Mouse (Mus musculus) fat pad, adult 2 months (tissue): ENCODE results near the gene Kmt5a.
"Not testable (repeated sequence)": the region's sequence is repeated elsewhere in the genome, so short reads cannot be mapped to it uniquely, and the experiment has no call there.

ENCODE experiments used
- DNase-seq: peaks from one replicate; pipeline ENCODE4 v3.0.0-alpha.2; 2011; ENCODE audit warnings: low read depth, low spot score; ENCODE audit errors: extremely low read depth

The Kmt5a gene

DNA sequence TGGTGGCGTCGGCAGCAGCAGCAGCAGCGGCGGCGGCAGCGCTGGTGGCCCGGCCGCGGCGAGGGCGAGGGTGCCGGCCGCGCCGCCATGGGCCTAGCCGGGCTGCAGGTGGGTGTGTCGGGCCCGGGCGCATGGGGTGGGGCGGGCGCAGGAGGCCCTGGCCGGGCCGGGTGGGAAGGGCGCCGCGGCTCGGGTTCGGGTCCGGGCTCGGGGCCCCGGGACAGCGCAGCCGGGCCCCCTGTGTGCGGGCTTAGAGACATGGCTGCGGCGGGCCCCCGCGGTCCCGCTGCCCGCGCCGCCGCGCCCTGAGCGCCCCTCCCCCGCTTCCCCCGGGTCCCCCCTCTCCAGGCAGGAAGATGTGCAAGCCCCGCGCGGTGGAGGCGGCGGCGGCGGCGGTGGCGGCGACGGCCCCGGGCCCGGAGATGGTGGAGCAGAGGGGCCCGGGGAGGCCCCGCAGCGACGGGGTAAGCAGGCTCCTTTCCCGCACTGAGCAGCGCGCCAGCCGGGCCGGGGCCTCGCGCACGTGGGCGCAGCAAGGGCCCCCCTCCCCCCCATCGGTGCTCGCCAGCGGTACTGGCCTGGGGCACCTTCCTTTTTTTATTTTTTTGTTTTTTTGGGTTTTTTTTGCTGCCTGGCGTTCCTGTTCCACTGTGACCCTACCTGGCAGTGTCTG lies 6.0 kb downstream of the Kmt5a start:
- DNase-seq: no peak

DNA sequence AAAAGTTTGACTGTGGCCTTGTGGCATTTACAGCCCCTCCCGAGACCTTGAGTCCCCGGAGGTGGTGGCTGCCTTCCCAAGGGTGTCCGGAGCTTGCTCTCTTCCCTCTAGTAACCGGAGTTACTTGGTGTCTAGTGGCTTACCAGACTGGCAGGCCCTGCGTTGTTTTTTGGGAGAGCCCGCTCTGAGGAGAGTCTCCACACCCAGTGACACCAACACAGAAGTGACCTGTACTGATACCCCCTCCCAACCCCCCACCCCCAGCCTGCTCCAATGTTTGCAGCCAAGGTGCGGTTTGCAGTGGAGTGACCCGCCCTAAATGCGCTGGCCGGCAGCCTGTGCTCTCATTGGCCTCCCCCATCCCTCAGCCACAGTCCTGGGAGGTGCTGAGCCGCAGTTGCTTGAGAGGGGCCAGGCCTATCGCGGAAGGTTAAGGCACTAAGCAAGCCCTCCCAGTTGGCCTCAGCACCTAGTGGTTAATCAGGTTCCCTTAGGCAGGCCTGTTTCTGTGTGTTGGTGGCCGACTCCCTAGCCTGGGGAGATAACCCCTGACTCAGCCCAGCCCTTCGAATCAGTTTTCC lies 6.7 kb downstream of the Kmt5a start:
- DNase-seq: no peak

DNA sequence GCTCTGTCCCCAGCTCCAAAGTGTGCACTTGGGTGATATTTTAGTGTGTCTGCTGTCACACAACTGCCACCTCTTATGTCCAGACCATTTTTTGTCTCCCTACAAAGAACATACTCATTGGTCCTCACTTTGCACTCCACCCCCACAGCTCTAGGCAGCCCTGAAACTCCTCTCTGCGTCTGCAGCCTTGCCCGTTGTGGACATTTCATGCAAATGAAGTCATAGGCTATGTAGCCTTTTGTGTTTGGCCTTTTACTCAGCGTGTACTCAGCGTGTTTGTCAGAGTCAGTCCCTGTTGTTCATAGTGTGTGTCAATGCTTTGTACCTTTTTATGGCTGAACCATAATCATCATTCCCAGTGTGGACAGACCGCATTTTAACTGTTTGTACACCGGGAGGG lies 9.8 kb downstream of the Kmt5a start:
- DNase-seq: no peak

DNA sequence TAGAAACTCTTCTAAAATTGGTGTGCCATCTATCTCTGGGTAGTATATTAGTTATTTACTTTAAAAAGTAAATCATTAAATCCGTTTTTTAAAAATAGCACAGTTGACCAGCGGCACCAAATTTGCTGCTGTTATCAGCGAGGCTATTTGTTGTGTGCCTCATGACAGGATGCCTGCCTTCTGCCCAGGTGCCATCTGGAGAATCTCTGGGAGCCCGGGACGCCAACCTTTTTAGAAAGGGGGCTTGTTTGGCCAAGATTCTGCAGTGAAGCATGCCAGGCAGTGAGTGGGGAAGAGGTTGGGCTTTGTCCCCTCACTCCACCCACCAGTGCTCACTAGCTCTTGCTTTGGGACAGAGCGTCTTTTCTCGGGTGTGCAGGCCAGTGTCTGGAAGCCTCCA lies 10.3 kb downstream of the Kmt5a start:
- no peak for DNase-seq

DNA sequence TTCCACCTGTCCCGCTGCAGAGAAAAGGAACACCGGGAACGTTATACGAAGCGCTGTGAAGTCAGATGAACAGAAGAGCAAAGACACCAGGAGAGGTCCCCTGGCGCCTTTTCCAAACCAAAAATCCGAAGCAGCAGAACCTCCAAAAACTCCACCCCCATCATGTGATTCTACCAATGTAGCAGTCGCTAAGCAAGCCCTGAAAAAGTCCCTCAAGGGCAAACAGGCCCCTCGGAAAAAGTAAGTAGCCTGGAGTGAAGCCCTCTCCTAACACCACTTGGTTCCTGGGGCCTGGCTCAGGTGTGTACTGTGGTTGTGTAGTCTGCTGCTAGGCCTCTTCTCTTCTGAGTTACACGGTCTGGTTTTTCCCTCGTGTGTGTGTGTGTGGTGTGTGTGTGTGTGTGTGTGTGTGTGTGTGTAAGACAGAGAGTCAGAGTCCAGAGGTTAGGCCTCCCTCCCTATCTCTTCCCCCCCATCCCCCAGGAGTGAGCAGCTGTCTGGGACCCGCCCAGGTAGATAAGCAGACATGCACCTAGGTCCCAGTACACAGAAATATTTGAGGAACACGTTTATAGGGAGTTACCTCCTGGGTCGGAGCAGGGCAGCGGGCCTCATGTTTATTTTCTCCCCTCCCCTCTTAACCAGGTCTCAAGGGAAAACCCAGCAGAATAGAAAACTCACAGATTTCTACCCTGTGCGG lies 11.1 kb downstream of the Kmt5a start:
- DNase-seq: no peak

DNA sequence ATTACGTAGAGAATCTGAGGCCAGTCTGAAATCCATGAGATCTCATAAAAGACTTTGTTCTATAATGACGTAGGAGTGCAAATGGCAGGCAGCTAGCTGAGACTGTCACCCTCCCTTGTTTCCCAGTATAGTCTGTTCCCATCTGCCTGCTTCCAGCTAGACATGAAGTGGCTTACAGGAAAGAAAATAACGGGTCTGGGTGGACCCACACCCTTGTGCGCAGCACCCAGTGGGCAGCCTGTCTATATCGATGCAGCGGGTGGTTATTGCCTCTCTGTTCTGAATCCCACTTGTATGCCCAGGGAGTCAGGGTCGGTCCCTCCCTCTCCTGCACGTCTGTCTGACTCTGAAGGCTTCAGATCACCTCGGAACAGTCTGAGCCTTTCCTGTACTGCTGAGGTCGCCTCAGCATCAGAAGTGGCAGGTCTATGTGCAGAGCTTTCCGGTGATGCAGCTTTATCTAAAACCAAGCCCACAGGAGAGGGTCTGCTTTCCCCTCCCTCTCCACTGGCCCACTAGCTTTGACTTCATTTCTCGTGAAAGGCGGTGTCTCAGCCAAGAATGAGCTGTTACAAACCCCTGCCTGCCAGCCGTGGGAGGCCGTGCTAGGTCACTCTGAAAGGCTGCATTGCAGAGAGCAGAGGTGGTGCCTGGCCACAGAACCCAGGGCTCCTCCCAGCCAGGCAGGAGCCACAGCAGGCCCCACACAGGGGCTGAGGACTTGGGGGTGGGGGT lies 12.9 kb downstream of the Kmt5a start:
- DNase-seq: no peak

DNA sequence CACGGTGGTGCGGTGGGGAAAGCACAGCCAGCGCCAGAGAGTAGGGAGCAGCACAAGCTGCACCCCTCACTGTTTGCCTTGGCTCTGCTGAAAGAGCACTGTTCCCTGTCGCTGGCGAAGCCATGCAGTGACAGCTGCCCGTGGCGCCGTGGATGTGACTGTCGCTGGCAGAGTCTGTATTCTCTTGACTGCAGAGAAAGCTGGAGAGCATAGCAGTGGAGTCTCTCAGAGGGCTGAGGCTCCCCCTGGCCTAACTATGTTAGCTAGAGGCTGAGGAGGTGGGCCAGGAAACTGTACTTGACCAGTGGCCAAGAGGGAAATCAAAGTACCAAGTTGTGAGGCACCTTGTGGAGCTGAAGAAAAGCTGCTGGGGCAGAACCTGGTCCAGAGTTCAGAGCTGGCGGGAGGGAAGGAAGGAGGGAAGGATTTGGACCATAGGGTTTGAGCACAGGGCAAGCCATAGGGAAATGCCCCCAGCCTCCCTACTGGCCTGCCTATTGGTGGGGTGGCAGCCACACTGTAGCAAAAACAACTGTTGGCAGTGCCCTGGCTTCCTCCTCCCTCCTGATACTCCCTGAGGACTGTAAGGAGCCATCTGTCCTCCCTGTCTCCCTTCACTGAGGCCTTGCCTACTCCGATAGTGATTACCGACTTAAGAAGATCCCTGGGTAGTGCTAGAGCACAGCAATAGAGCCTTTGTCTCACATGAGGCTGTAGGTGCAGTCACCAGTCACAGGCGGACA lies 13.8 kb downstream of the Kmt5a start:
- no peak for DNase-seq

DNA sequence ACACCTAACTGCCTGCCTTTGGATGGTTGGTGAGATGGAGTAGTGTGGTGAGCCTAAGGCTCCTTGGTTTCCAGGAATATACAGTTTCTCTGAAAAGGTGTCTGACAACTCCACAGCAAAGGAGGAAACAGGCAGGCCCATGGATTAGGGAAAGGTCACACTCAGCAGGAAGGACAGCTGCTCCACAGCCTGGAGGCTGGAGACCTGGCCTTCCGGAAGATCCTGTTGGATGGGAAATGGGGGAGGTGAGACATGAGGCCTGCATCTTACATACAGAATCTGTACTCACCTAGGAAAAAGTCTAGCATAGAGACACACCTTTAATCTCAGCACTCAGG lies 14.3 kb downstream of the Kmt5a start:
- DNase-seq: no peak

DNA sequence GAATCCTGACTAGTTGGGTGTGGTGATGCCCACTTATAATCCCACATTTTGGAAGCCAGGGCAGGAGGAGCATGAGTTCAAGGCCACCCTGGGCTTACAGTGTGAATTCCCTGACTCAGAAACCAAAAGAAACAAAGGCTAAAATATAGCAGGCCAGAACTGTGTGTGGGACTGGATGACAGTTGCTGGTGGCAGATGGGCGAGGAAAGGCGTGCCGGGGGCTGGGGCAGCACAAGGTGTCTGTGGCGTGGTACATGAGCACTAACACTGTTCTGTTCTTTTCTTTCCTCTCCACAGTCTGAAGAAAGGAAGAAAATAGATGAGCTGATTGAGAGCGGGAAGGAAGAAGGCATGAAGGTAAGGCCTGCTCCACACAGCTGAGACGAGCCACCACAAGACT lies 17.0 kb downstream of the Kmt5a start:
- no peak for DNase-seq

DNA sequence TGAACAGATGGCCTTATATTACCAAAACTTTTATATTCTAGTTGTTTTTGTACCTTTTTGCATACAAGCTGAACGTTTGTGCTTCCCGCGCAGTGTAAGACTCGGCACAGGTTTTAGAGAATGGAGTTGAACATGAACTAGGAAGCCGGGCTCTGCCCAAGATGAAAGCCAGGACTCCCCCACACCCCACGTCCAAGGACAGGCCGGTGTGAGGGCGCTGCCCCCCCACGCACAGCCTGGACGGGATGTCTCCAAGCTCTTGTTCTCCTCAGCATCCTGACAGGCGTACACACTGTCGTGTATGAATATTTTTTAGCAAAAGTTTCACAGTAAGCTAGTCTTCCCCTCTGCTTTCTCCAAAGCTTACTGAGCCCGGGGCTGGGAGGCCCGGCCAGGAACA lies 21.2 kb downstream of the Kmt5a start:
- DNase-seq: not testable (repeated sequence)

DNA sequence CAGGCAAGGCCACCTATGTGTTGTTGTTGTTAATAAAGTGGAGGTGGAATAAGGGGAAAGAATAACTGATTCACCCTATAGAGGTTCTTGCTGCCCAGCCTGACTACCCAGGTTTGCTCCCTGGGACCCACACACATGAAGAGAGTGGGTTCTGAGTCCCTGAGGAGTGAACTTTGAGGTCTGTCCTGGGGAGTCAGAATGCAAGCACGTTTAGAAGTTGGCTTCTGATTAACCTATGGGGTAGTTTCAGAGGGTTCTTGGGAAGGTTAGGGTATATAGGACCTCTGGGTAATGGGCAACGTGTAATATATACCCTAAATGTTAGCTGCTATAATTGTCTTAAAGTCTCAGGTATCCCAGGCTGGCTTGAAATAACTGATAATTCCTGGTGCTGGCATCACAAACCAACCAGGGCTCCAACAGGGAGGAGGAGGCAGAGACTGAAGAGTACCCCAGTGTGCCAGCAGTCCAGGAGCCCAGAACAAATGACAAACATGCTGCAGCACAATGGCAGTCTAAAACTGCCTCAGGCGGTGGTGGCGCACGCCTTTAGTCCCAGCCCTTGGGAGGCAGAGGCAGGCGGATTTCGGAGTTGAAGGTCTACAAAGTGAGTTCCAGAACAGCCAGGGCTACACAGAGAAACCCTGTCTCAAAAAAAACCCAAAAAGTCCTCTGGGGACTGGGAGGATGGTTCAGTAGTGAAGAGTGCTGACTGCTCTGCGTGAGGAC lies 22.7 kb downstream of the Kmt5a start:
- no peak for DNase-seq

DNA sequence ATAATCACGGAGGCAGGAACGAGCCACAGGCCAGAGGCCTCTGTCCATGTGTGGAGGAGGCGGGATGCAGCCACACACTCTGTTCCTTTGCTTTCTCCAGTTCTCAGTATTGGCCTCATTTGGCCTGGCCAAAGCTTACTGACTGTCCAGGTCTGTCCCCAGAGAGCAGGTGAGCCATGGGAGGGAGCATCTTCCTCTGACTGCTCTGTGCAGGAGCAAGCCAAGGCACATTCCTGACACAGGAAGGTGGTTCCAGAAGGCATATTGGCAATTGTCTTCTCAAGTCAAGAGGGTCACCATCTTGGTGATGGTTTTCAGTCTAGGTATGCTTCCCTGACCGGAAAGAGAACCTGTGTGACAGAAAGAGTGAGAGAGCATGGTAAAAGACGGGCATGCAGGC lies 23.7 kb downstream of the Kmt5a start:
- DNase-seq: no peak

DNA sequence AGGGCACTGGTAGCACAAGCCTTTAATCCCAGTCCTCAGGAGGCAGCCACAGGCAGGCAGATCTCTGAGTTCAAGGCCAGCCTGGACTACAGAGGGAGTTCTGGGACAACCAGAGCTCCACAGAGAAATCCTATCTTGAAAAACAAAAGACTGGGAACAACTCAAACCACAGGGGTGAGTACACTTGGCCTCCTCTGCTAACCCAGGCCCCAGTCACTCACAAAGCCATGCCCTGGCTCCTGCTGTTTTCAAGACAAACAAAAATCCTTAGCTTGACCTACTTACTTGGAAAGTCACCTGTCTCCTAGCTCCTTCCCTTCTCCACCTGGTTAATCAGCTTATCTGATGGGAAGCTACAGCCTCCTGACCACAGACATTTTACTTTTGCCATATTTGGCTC lies 25.2 kb downstream of the Kmt5a start:
- DNase-seq: no peak

DNA sequence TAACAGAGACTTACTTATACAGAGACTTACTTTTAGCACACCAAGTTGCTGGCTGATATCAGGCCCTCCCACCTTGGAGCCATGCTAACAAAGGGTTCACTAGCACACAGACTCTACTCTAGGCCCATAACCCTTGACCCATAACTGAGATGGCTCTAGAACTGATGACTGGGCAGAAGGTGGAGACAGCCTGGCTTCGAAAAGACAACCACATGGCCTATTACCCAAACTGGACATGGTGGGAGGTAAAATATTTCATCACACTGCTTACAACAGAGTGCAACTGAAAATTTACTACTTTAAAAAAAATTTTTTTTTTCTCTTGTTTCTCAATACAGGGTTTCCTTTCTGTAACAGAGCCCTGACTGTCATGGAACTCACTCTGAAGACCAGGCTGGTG lies 28.0 kb downstream of the Kmt5a start:
- DNase-seq: no peak

DNA sequence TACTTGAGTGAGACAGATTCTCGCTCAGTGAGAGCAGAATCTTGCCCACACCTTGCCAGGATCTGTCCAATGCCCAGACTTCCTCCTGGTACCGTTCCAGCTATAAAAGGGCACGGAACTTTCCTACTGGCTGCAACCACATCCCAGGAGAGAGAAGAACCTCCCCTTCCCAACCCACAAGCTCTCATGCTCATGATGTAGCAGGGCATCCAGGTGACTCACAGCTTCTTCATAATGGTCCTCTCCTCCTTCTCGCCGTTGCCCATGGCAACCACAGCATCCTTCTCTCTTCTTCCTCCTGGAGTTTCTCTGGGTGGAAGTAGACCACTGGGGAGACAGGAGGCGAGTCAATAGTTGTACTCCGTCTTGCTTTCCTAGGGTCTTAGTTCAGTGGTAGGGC lies 28.6 kb downstream of the Kmt5a start:
- DNase-seq: no peak

DNA sequence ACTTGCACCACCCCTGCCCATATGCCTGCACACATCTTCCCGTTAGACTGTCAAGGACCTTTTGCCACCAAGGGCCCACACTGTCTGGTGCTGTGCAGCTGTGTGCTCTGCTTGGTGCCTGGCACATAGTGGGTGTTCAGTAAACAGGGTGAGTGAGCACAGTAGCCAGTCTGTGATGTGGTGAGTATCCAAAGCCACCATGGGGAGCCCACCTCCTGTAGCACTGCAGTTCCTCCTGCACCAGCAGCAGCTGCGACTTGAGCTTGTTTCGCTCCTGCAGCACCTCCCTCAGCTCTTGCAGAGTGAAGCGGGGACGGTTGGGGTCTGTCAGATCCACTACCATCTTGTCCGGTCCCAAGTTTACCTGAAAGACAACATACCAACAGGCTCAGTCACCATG lies 29.8 kb downstream of the Kmt5a start:
- no peak for DNase-seq

DNA sequence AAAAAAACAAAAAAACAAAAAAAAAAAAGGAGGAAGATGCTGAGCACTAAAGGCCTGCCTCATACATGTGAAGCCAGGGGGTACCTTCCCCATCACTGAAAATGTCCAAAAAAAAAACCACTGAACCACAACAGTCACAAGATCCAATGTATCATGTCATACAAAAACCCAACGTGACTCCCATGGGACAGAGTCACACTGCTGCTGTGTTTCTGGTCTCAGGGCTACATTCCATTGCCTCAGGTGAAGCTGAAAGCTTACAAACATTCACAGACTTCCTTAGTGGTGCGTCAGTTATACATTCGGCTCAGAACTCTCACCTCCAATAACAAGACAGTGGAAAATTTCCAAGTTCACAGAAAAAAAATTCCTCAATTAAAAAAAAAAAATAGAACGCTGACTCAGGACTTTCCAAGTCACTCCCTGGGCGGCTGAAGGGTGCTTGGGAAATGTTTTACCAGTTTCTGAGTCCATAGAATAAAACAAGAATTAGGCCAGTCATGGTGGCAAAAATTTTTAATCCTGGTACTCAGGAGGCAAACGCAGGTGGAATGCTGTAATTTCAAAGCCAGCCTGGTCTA lies 31.0 kb downstream of the Kmt5a start:
- DNase-seq: no peak

DNA sequence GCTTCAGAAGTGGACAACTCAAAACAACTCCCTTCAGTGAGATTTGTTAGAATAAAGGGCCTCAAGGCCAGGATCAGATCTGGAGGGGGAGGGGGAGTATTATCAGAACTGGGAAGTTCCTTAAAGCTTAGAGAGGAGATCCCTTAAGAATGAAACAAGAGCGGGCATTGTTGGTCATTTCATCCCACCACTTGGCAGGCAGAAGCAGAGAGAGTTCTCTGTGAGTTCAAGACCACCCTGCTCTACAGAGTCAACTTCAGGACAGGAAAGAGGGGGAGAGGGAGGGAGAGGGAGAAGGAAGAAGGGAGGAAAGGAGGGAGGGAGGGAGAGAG lies 39.1 kb downstream of the Kmt5a start:
- DNase-seq: no peak

DNA sequence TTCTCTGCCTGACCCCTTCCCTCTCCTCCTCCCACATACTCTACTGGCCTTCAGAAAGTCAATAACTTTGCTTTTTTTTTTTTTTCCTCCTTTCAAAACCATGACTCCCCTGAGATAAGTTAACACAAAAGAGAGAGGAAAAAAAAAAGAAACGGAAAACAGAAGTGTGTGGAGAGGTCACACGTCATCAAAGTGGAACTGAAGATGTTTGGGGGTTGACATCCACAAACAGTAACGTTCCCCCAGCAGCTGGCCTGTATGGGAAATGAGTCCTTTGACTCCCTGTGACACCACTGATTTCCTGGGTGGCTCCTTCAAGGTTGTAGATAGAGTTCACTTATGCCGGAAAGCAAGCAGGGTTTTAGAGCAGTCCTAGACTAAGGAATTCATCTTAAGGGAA lies 40.4 kb downstream of the Kmt5a start:
- no peak for DNase-seq

DNA sequence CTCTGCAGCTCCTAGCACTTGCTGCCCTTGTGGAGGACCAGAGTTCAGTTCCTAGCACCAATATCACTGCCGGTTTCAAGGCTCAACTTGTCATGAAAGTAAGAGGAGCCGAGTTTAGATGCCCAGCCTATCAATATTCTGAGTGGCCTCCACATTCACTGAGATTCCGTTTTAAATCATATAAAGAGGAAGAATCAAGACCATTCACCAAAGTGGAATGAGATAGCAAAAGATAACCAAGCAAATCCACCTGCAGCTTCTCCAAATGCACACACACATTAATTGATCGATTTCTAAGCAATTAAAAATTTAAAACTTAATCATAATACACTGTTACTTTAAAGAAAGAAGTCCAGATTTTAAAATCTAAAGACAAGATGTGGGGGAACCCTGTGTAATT lies 42.0 kb downstream of the Kmt5a start:
- no peak for DNase-seq
